Mouse (Mus musculus): ENCODE data around the gene Zscan4f. TPM values are rescaled to one million over a fixed set of nuclear protein-coding genes. Genes with fewer than 3 reads are reported as not detected.

Gene Zscan4f
- polyA plus RNA-seq (2012) = not detected in 2 replicates

DNA sequence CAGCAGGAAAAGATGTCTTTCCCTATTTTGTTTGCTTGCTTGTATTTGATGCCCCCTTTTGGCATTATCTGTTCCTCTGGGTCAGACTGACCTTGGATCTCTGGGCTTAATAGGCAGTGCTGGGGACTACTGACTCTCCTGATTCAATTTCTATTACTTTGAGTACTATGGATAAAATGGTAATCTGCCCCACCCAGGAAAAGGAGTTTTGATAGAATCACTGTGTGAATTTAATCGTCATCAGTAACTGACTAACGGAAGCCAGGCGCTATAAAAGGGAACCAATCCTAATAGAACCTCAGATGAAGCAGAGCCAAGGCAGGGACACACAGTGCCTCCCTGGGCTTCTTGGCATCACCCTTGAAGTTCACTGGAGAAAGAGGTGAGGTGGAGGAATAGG lies at the start of gene Zscan4f:
TSS of gene Zscan4f (plus strand) at position 301 of the 400 bp plus-strand sequence.

Other genes starting within 250 kb of the Zscan4f start
- gene Zscan4d, start 231.8 kb upstream of the Zscan4f start, polyA plus RNA-seq (2012) = not detected in 2 replicates
- not detected in 2 replicates for gene Zscan4e, start 87.2 kb upstream of the Zscan4f start, polyA plus RNA-seq (2012)
- not detected in 2 replicates for gene Zscan4-ps2, start 116.4 kb downstream of the Zscan4f start, polyA plus RNA-seq (2012)
- not detected in 2 replicates for gene Zscan4-ps3, start 211.4 kb downstream of the Zscan4f start, polyA plus RNA-seq (2012)